Mouse (Mus musculus): ENCODE measurements around the gene Dock8. TPM values are rescaled to one million over a fixed set of nuclear protein-coding genes. Genes with fewer than 3 reads are reported as not detected.
"Not testable (repeated sequence)": the region's sequence is repeated elsewhere in the genome, so short reads cannot be mapped to it uniquely, and the experiment has no call there.

The Dock8 gene
- polyA plus RNA-seq, 1 experiment from 2014 or later: 0.15 TPM

DNA sequence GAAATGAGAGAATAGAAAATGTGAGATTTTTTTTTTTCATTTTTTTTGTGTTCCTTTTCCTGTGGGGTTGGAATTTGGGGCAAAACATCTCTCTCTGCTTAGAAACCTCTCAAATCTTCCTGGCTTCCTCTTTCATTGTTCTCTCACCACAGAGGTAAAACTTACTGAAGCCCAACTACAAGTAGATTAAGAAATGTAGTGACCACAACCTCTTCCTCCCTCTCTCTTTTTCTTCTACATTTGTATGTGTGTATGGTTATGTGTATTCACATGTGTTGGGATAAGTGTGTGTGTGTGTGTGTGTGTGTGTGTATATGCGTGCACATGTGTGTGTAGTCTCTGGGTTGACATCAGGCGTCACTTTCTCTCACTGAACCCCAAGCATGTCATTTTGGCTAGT is 9.2 kb downstream of the Dock8 start:
- no peaks in the 10 kb centered on the region for H3K36me3 ChIP-seq (ENCODE audit: control insufficient read depth, insufficient read depth, low read length)
- no peaks in the 10 kb centered on the region for H3K9me3 ChIP-seq (replicated peaks; ENCODE audit: control insufficient read depth, low read length, poor library complexity, severe bottlenecking)
- 94% methylated on average over 2 of the region's 2 CpGs for WGBS
- no peak for ATAC-seq
- H3K4me3 ChIP-seq (ENCODE audit: low read depth, low read length): no peak overlapping the region
- H3K27me3 ChIP-seq (ENCODE audit: control insufficient read depth, insufficient read depth, low read depth, low read length): no peaks in the 10 kb centered on the region
- no peaks in the 10 kb centered on the region for H3K4me1 ChIP-seq (ENCODE audit: control insufficient read depth, insufficient read depth, low read length)
- H3K27ac ChIP-seq (ENCODE audit: low read length): no peak overlapping the region
- H3K4me2 ChIP-seq (ENCODE audit: low read length): no peak overlapping the region
- no peak overlapping the region for H3K9ac ChIP-seq (ENCODE audit: low read depth, low read length)

DNA sequence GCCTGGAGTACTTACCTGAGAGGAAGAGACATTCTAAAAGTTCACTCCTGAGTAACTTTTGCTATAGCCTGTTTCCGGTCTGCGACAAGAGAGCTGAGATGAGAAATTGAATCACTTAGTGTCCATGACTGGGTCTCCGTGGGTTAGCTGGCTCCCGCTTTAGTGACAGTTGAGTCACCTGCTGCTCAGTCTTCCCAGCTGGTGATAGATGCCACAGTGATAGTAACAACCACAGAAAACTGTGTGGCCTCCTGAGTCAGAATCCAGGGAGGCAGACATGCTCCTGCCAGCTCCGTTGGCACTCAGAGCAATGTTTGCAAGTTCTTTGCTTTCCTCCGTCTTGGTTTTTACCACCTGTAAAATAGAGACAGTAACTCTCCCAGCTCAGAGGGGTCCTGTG is 23.4 kb downstream of the Dock8 start:
- Histone ChIP-seq H3K9me3 (replicated peaks; ENCODE audit: control insufficient read depth, low read length, poor library complexity, severe bottlenecking) (no peaks in the 10 kb centered on the region), H3K4me2 (ENCODE audit: low read length) (no peak overlapping the region), H3K4me3 (ENCODE audit: low read depth, low read length) (no peak overlapping the region), H3K27me3 (ENCODE audit: control insufficient read depth, insufficient read depth, low read depth, low read length) (no peaks in the 10 kb centered on the region), H3K4me1 (ENCODE audit: control insufficient read depth, insufficient read depth, low read length) (no peaks in the 10 kb centered on the region), H3K27ac (ENCODE audit: low read length) (no peak overlapping the region), H3K9ac (ENCODE audit: low read depth, low read length) (no peak overlapping the region), H3K36me3 (ENCODE audit: control insufficient read depth, insufficient read depth, low read length) (no peaks in the 10 kb centered on the region)
- ATAC-seq: no peak
- 89% methylated on average over 6 of the region's 6 CpGs for WGBS

- H3K27me3 ChIP-seq (ENCODE audit: control insufficient read depth, insufficient read depth, low read depth, low read length): no peaks in the 10 kb centered on the region
Measured at GRCm38 (mm10) chr19:25031765-25032164, 32.4 kb downstream of the Dock8 start.

DNA sequence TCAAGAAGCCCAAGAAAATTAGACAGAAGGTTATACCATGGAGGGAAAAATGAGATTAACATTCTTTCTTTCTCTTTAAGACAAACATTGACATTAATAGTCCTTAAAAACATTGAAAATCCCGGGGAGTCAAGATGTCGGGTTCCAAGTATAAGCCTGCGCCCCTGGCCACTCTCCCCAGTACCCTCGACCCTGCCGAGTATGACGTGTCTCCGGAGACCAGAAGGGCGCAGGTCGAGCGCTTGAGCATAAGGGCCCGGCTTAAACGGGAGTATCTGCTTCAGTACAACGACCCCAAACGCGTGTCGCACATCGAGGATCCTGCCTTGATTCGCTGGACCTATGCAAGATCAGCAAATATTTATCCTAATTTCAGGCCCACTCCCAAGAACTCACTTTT is 33.7 kb downstream of the Dock8 start:
- 85% methylated on average over 5 of the region's 18 CpGs for WGBS
- not testable (repeated sequence) for H3K4me1 ChIP-seq (ENCODE audit: control insufficient read depth, insufficient read depth, low read length); ATAC-seq; H3K36me3 ChIP-seq (ENCODE audit: control insufficient read depth, insufficient read depth, low read length); H3K4me3 ChIP-seq (ENCODE audit: low read depth, low read length); H3K9me3 ChIP-seq (replicated peaks; ENCODE audit: control insufficient read depth, low read length, poor library complexity, severe bottlenecking); H3K27me3 ChIP-seq (ENCODE audit: control insufficient read depth, insufficient read depth, low read depth, low read length); H3K4me2 ChIP-seq (ENCODE audit: low read length); H3K27ac ChIP-seq (ENCODE audit: low read length); H3K9ac ChIP-seq (ENCODE audit: low read depth, low read length)

More at GRCm38 (mm10) chr19:25031765-25032164, 32.4 kb downstream of the Dock8 start:
- no peak for ATAC-seq
- Histone ChIP-seq H3K27ac (ENCODE audit: low read length) (no peak overlapping the region), H3K4me1 (ENCODE audit: control insufficient read depth, insufficient read depth, low read length) (no peaks in the 10 kb centered on the region), H3K9ac (ENCODE audit: low read depth, low read length) (no peak overlapping the region), H3K4me2 (ENCODE audit: low read length) (no peak overlapping the region), H3K4me3 (ENCODE audit: low read depth, low read length) (no peak overlapping the region), H3K9me3 (replicated peaks; ENCODE audit: control insufficient read depth, low read length, poor library complexity, severe bottlenecking) (no peaks in the 10 kb centered on the region), H3K36me3 (ENCODE audit: control insufficient read depth, insufficient read depth, low read length) (no peaks in the 10 kb centered on the region)
- 76% methylated on average over 4 of the region's 4 CpGs for WGBS

DNA sequence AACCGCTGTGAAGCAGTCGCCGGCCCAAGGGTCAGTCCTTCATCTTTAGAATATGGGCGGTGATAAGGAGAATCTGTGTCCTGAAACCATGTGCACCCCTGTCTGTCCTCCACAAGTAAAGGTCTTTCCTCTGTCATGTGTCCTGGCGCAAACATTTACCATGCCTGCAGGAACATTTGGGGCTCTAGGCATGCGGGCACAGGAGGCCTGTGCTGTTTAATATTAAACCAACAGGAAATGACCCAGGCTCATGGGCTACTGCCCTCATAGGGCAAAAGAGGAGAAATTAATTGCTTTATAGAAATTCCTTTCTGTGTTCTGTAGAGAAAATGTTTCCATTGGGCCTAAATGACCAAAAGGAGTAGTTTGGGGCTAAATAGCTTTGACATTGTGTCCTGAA is 36.5 kb downstream of the Dock8 start:
- Histone ChIP-seq H3K4me1 (ENCODE audit: control insufficient read depth, insufficient read depth, low read length) (no peaks in the 10 kb centered on the region), H3K9ac (ENCODE audit: low read depth, low read length) (no peak overlapping the region), H3K27ac (ENCODE audit: low read length) (no peak overlapping the region), H3K9me3 (replicated peaks; ENCODE audit: control insufficient read depth, low read length, poor library complexity, severe bottlenecking) (no peaks in the 10 kb centered on the region), H3K4me2 (ENCODE audit: low read length) (no peak overlapping the region), H3K4me3 (ENCODE audit: low read depth, low read length) (no peak overlapping the region), H3K36me3 (ENCODE audit: control insufficient read depth, insufficient read depth, low read length) (no peaks in the 10 kb centered on the region), H3K27me3 (ENCODE audit: control insufficient read depth, insufficient read depth, low read depth, low read length) (no peaks in the 10 kb centered on the region)
- WGBS: 90% methylated on average over 6 of the region's 6 CpGs
- ATAC-seq: no peak

DNA sequence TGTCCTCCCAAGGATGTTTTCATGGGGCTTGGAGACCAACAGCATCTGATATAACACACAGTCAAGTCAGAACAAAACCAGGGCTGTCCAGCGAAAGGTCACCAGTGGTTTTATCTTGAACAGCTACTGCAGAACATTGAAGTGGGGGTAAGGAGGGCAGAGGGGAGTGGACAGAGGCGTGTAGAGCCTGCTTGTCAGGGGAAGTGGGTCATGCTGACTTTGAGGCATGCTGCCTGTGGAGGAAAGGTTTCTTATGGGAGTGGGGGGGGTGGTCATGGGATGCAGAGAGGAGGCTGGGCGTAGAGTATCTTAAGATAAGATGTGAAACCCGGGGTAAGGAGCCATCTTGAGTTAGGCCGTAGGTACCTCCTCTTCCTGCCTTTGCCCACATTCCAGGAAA is 37.5 kb downstream of the Dock8 start:
- WGBS: 86% methylated on average over 5 of the region's 5 CpGs
- Histone ChIP-seq H3K9ac (ENCODE audit: low read depth, low read length) (no peak overlapping the region), H3K4me1 (ENCODE audit: control insufficient read depth, insufficient read depth, low read length) (no peaks in the 10 kb centered on the region), H3K27ac (ENCODE audit: low read length) (no peak overlapping the region), H3K4me3 (ENCODE audit: low read depth, low read length) (no peak overlapping the region), H3K9me3 (replicated peaks; ENCODE audit: control insufficient read depth, low read length, poor library complexity, severe bottlenecking) (no peaks in the 10 kb centered on the region), H3K27me3 (ENCODE audit: control insufficient read depth, insufficient read depth, low read depth, low read length) (no peaks in the 10 kb centered on the region), H3K4me2 (ENCODE audit: low read length) (no peak overlapping the region), H3K36me3 (ENCODE audit: control insufficient read depth, insufficient read depth, low read length) (no peaks in the 10 kb centered on the region)
- no peak for ATAC-seq

DNA sequence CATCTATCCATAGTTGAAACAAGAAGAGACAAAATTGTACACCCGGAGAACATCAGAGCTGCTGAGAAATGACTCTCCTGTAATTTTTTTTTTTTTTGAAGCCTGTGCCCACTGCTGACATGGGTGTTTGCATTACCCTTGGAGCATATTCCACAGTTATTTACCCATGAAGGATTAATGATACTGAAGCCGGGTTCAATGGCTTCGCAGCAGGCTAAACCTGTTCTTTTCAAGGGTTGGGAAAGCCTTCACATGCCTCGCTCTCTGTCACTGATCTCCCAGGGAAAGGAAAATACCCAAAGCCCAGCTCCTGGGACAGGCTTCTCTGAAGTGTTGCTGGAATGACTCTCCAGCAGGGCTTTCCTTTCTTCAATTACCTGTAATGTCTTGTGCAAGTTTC is 37.9 kb downstream of the Dock8 start:
- Histone ChIP-seq H3K27me3 (ENCODE audit: control insufficient read depth, insufficient read depth, low read depth, low read length) (no peaks in the 10 kb centered on the region), H3K4me2 (ENCODE audit: low read length) (no peak overlapping the region), H3K9ac (ENCODE audit: low read depth, low read length) (no peak overlapping the region), H3K9me3 (replicated peaks; ENCODE audit: control insufficient read depth, low read length, poor library complexity, severe bottlenecking) (no peaks in the 10 kb centered on the region), H3K36me3 (ENCODE audit: control insufficient read depth, insufficient read depth, low read length) (no peaks in the 10 kb centered on the region), H3K27ac (ENCODE audit: low read length) (no peak overlapping the region), H3K4me3 (ENCODE audit: low read depth, low read length) (no peak overlapping the region), H3K4me1 (ENCODE audit: control insufficient read depth, insufficient read depth, low read length) (no peaks in the 10 kb centered on the region)
- ATAC-seq: no peak
- WGBS: 70% methylated on average over 4 of the region's 4 CpGs

GRCm38 (mm10) chr19:25038293-25038692 is 39.0 kb downstream of the Dock8 start:
- no peaks in the 10 kb centered on the region for H3K4me1 ChIP-seq (ENCODE audit: control insufficient read depth, insufficient read depth, low read length)
- ATAC-seq: no peak
- H3K9me3 ChIP-seq (replicated peaks; ENCODE audit: control insufficient read depth, low read length, poor library complexity, severe bottlenecking): no peaks in the 10 kb centered on the region
- 54% methylated on average over 6 of the region's 6 CpGs for WGBS
- H3K36me3 ChIP-seq (ENCODE audit: control insufficient read depth, insufficient read depth, low read length): no peaks in the 10 kb centered on the region
- no peak overlapping the region for H3K9ac ChIP-seq (ENCODE audit: low read depth, low read length)
- H3K4me2 ChIP-seq (ENCODE audit: low read length): no peak overlapping the region
- no peaks in the 10 kb centered on the region for H3K27me3 ChIP-seq (ENCODE audit: control insufficient read depth, insufficient read depth, low read depth, low read length)
- H3K27ac ChIP-seq (ENCODE audit: low read length): no peak overlapping the region
- H3K4me3 ChIP-seq (ENCODE audit: low read depth, low read length): no peak overlapping the region

DNA sequence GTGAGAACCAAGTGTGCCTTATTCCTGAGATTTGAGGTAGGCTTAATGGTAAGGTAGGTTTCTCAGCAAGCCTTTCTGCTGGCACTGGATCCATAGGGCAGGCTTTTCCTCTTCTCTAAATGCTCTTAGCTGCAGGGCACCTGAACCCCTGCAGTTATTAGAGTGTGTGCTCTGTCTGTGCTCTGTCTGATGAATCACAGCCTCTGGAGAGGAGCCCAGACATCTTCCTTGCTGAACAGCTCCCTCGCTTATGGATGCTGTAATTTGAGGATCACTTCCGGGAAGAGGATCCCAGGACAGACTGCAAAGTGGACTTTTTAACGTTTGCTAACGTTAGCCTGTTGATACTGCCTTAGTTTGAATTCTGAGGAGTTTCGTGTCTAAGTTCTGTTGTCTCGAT is 41.9 kb downstream of the Dock8 start:
- Histone ChIP-seq H3K4me3 (ENCODE audit: low read depth, low read length) (no peak overlapping the region), H3K27ac (ENCODE audit: low read length) (no peak overlapping the region), H3K4me1 (ENCODE audit: control insufficient read depth, insufficient read depth, low read length) (no peaks in the 10 kb centered on the region), H3K9ac (ENCODE audit: low read depth, low read length) (no peak overlapping the region), H3K9me3 (replicated peaks; ENCODE audit: control insufficient read depth, low read length, poor library complexity, severe bottlenecking) (no peaks in the 10 kb centered on the region), H3K27me3 (ENCODE audit: control insufficient read depth, insufficient read depth, low read depth, low read length) (no peaks in the 10 kb centered on the region), H3K36me3 (ENCODE audit: control insufficient read depth, insufficient read depth, low read length) (no peaks in the 10 kb centered on the region), H3K4me2 (ENCODE audit: low read length) (no peak overlapping the region)
- no peak for ATAC-seq
- 66% methylated on average over 6 of the region's 6 CpGs for WGBS

DNA sequence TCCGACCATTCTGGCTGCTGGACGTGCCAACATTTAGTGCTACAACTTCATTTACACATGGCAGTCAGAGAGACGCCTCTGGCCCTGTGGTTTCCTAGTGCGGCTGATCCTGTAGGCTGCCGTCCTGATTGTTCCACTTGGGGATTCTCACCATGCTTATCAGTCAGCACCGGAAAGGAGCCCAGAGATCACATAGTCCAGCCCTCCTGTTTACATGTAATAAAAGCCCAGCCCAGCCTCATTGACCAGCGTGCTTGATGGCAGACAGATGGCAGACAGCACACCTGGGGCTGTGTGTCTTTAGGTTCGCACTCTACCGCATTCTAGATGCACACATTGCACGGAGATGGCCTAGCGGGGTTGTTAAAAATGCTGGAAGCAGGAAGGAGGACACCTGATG is 43.6 kb downstream of the Dock8 start:
- Histone ChIP-seq H3K27ac (ENCODE audit: low read length) (no peak overlapping the region), H3K36me3 (ENCODE audit: control insufficient read depth, insufficient read depth, low read length) (no peaks in the 10 kb centered on the region), H3K9ac (ENCODE audit: low read depth, low read length) (no peak overlapping the region), H3K4me3 (ENCODE audit: low read depth, low read length) (no peak overlapping the region), H3K9me3 (replicated peaks; ENCODE audit: control insufficient read depth, low read length, poor library complexity, severe bottlenecking) (no peaks in the 10 kb centered on the region), H3K4me2 (ENCODE audit: low read length) (no peak overlapping the region), H3K27me3 (ENCODE audit: control insufficient read depth, insufficient read depth, low read depth, low read length) (no peaks in the 10 kb centered on the region), H3K4me1 (ENCODE audit: control insufficient read depth, insufficient read depth, low read length) (no peaks in the 10 kb centered on the region)
- ATAC-seq: no peak
- 86% methylated on average over 11 of the region's 11 CpGs for WGBS

Data from midbrain, embryonic 16.5 days (tissue).